Mouse (Mus musculus) activated CD4-positive, CD25-positive, alpha-beta regulatory T cell, adult 9 weeks (primary cell): ENCODE results near the gene Begain. TPM values are rescaled to one million over a fixed set of nuclear protein-coding genes. Genes with fewer than 3 reads are reported as not detected.

Experiments used
- polyA plus RNA-seq: library from polyadenylated mRNA; unstranded; fragments of 100-300 nt; shearing (Covaris generic); gene quantifications from one replicate; pipeline ENCODE4 v1.2.1, GENCODE M21; 2017

The Begain gene
- polyA plus RNA-seq: 0.27 TPM

DNA sequence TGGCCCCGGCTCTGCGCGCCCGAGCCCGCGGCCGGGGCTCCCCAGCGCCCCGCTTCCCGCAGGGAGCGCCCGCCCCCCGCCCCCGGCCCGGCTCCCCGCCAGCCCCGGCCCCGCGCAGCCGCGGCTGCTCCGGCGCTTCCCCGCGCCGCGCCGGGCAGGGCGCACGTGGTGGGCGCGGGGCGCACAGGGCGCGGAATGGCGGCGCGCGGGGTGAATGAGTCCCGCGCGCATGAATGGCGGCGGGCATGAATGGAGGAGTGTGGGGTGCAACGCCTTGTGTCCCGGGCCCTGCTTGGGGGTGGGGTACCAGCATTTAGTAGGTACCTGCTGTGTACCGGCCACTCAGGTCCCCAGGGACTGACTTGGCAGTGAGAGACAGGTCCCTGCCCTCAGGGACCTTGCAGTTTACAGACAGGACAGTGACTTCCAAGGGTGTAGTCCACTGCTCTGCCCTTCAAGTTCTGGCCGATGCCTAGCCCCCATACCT, at the start of gene Begain:
Begain (minus strand) TSS at position 51 of the 487 bp plus-strand sequence.

Other genes starting within 250 kb of the Begain start
- 7.8 TPM for gene Slc25a29, start 232.3 kb downstream of the Begain start, polyA plus RNA-seq
- 0.99 TPM for gene Slc25a47, start 232.2 kb downstream of the Begain start, polyA plus RNA-seq
- gene Wdr25, start 174.6 kb downstream of the Begain start, polyA plus RNA-seq: 9.2 TPM
- 109 TPM for gene Wars, start 174.0 kb downstream of the Begain start, polyA plus RNA-seq